Mouse (Mus musculus): ENCODE results near the gene Ripk1.

DNA sequence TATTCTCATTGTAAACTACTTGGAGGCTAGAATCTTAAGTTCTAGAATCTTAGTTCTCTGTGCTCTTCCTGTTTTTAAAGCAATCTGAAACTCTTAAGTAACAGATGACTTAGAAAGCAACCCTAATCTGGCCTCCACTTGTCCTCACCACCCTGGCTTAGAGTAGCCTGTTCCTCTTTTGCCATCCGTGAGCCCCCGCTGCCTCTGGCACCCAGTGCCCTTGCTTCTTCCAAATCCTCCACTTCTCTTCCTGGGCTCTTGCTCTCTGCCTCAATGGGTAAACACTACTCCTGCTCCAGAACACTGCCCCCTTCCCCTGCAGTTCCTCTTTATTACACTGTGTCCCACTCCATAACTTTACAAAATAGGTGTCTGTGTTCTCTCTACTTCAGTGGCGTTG, 49.5 kb downstream of the Ripk1 start:
- no peak for TF ChIP-seq POLR2A (IDR thresholded peaks at IDR 0.05; ENCODE audit: extremely low read depth, insufficient read depth, low read length)
- TF ChIP-seq CTCF (IDR thresholded peaks at IDR 0.05; ENCODE audit: low read depth, low read length) = no peak
